Mouse (Mus musculus) ES-E14 (cell line): ENCODE measurements around the gene Sox18. TPM values are rescaled to one million over a fixed set of nuclear protein-coding genes. Genes with fewer than 3 reads are reported as not detected.
A peak's percentile ranks its signal among the peaks of the same experiment; 100 is the strongest.

Experiments
- DNase-seq: peaks from one replicate; pipeline ENCODE4 v3.0.0-alpha.2; 2013; ENCODE audit warnings: low read depth, low spot score
- H3K27ac ChIP-seq: 2 replicates; pipeline ENCODE4 v1.5.1; 2012; ENCODE audit warnings: low read depth, mild to moderate bottlenecking, low read length, moderate library complexity, mixed read lengths; ENCODE audit not compliant: poor library complexity, insufficient read depth, severe bottlenecking
- H3K36me3 ChIP-seq: 2 replicates; pipeline ENCODE4 v1.6.1; 2012; ENCODE audit warnings: mild to moderate bottlenecking, low read length, moderate library complexity, mixed read lengths; ENCODE audit not compliant: control insufficient read depth, poor library complexity, insufficient read depth, severe bottlenecking
- H3K4me1 ChIP-seq, 2 experiments: fragments of 150-350 bp in 1 of 2; sonication (generic) in 1 of 2; 2 replicates each; pipeline ENCODE4 v1.6.1; 2012; ENCODE audit warnings: low read length in 2 of 2, mild to moderate bottlenecking in 1 of 2, mixed read lengths in 1 of 2; ENCODE audit not compliant: control insufficient read depth in 2 of 2, insufficient read depth in 2 of 2, poor library complexity in 1 of 2
- H3K4me3 ChIP-seq, 2 experiments: fragments of 150-350 bp in 1 of 2; sonication (generic) in 1 of 2; 2 replicates each; pipeline ENCODE4 v1.5.1; 2012; ENCODE audit warnings: low read length in 2 of 2, low read depth in 1 of 2, mild to moderate bottlenecking in 1 of 2, mixed read lengths in 1 of 2; ENCODE audit not compliant: insufficient read depth in 1 of 2, poor library complexity in 1 of 2, severe bottlenecking in 1 of 2
- H3K9ac ChIP-seq: 2 replicates; pipeline ENCODE4 v1.6.1; 2012; ENCODE audit warnings: low read depth, mild to moderate bottlenecking, low read length, mixed read lengths; ENCODE audit not compliant: poor library complexity, insufficient read depth, severe bottlenecking
- H3K9me3 ChIP-seq: fragments of 150-350 bp; sonication (generic); 2 replicates; pipeline ENCODE4 v1.6.1; 2012; ENCODE audit warnings: low read depth, mild to moderate bottlenecking, low read length; ENCODE audit not compliant: control insufficient read depth, insufficient read depth
- CHD2 ChIP-seq: IDR thresholded peaks from 2 replicates; pipeline ENCODE4 v1.6.1; 2014; ENCODE audit warnings: mild to moderate bottlenecking, low read depth, low read length, inconsistent platforms
- HCFC1 ChIP-seq: IDR thresholded peaks from 2 replicates; pipeline ENCODE4 v1.6.1; 2012; ENCODE audit warnings: low read length, inconsistent platforms, borderline replicate concordance; ENCODE audit not compliant: insufficient read depth
- MAFK ChIP-seq: IDR thresholded peaks from 2 replicates; pipeline ENCODE4 v1.6.1; 2014; ENCODE audit warnings: mild to moderate bottlenecking, low read depth, low read length, inconsistent platforms; ENCODE audit not compliant: insufficient read depth
- ZC3H11A ChIP-seq: IDR thresholded peaks from 2 replicates; pipeline ENCODE4 v1.6.1; 2012; ENCODE audit warnings: low read depth, mild to moderate bottlenecking, inconsistent platforms, low read length, borderline replicate concordance
- ZNF384 ChIP-seq: IDR thresholded peaks from 2 replicates; pipeline ENCODE4 v1.6.1; 2012; ENCODE audit warnings: low read depth, low read length, inconsistent platforms
- in situ Hi-C, 2 experiments: fragments of 600-800 bp; cut with MboI; formaldehyde crosslinking; loops; one replicate each; pipeline ENCODE4 v1.15.1; 2025; ENCODE audit warnings: low sequenced_read_pairs in 2 of 2, inconsistent platforms in 1 of 2; ENCODE audit not compliant: unreplicated experiment in 2 of 2
- total RNA-seq: library from RNA; depleted of rRNA; stranded (reverse); fragments of 300-350 nt; gene quantifications from 2 replicates; pipeline ENCODE4 v1.2.3, GENCODE M21; 2012

Gene Sox18
- total RNA-seq, 1 experiment, result 0.36 TPM

DNA sequence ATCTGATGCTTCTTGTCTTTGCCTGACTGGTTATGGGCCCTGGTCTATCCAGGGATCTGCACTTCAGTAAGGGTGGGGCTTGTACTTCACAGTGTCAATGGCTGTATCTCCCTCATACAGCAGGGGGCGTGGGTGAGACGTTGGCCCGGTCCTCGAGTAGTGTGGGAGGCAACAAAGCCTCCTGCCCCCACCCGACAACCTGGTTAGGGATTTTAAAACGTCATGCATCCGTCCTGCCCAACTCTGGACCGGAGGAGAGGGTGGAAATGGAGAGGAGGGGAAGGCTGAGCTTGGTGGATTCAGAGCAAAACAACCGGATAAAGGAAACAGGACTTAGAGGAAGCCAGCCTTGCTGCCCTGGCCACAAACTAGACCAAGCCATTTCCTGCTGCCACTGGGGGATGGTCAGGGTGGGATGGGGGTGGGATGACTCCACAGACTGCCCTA is 11.8 kb downstream of the Sox18 start:
- DNase-seq, result peak; percentile 89
- H3K36me3 ChIP-seq, result peaks cover 9% of the 10 kb centered on the region; the same call in 1 of the 2 replicates
- H3K4me3 ChIP-seq, result peak overlapping the region in 1 of 2 experiments; percentile 41; a peak in 2 of 4 replicates
- in situ Hi-C loops, result no loop called here
- no peak overlapping the region for H3K9ac ChIP-seq
- H3K27ac ChIP-seq, result no peak overlapping the region
- no peaks in the 10 kb centered on the region for H3K9me3 ChIP-seq
- H3K4me1 ChIP-seq, result peaks cover 2 to 17% of the 10 kb centered on the region in 2 experiments; a peak in 3 of 4 replicates
- TF ChIP-seq HCFC1 (no peak), ZC3H11A (no peak), MAFK (no peak), CHD2 (no peak), ZNF384 (no peak)

DNA sequence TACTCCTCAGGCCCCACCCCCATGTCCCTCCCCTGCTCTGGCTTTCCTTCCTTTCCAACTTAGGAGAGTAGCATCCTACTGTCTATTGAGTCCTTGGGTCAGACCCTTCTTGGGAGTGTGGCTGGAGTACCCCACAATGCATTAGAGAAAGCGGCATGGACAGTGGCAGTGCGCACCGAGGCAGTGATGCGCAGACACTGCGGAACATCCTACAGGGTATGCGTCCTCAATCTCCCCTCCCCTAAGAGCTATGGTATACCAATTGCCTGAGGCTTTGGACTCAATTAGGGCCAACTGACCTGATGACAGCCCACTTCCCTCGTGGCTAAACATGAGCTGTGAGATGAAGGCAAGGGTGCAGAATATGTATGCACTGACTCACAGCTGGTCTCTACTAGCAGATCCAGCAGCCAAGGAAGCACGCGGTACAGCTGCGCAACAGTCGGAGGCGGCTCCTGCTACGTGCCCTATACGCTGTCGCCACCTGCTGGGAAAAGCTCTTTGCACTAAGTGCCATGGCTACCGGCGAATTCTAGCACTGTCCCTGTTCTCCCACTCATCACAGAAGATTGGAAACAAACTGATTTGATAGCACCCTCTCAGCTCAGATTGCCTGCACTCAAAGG is 12.4 kb downstream of the Sox18 start:
- no peaks in the 10 kb centered on the region for H3K9me3 ChIP-seq
- no peak overlapping the region for H3K27ac ChIP-seq
- in situ Hi-C loops, result no loop called here
- peak; percentile 65 for DNase-seq
- H3K36me3 ChIP-seq, result peaks cover 10% of the 10 kb centered on the region; the same call in 1 of the 2 replicates
- peak overlapping the region in 1 of 2 experiments; percentile 41; a peak in 1 of 4 replicates for H3K4me3 ChIP-seq
- no peak overlapping the region for H3K9ac ChIP-seq
- peaks cover 2 to 17% of the 10 kb centered on the region in 2 experiments; a peak in 3 of 4 replicates for H3K4me1 ChIP-seq
- TF ChIP-seq ZNF384, result no peak
- TF ChIP-seq CHD2, result no peak
- no peak for TF ChIP-seq HCFC1
- no peak for TF ChIP-seq ZC3H11A
- no peak for TF ChIP-seq MAFK

DNA sequence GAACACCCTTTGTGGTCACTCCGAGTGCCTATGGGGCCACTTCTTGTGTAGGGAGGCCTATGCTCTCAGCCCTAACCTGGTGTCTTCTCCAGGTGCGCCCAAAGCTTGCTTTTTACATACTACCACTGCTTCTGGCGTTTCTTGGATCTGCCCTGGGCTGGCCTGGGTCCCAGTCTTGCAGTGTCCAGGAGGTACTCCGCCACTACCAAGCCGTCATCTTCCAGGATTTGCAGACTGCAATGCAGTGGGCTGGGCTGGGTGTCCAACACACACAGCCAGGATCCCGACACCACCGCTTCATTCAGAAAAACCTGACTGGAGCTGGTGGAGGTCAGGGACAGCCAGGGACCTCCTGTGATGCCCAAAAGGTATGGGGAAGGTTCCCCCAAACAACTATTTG is 12.9 kb downstream of the Sox18 start:
- Histone ChIP-seq H3K4me3 (no peak overlapping the region), H3K36me3 (peaks cover 15% of the 10 kb centered on the region; the same call in 1 of the 2 replicates), H3K4me1 (peaks cover 2 to 14% of the 10 kb centered on the region in 2 experiments; a peak in 2 of 4 replicates), H3K27ac (no peak overlapping the region), H3K9ac (no peak overlapping the region), H3K9me3 (no peaks in the 10 kb centered on the region)
- TF ChIP-seq ZC3H11A (no peak), HCFC1 (no peak), CHD2 (no peak), MAFK (no peak), ZNF384 (no peak)
- no peak for DNase-seq
- in situ Hi-C loops, result no loop called here

DNA sequence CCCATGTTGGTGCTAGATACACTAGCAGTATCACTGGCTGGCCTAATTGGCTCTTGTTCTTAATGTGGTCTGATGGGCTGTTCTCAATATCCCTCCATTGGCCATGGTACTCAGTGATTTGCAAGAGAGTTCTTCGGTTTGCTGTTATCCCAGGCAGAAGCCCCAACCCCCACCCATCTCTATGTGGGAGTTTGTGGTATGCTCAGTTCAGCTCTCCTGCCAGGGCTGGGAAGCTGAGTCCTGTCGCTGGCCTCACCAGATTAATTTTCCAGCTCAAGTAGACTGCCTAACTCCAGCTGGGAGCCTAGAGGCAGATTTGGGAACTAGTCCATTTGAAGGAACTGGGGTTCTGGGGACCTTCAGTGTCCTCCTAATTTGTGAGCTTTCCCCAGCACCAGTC is 14.0 kb downstream of the Sox18 start:
- TF ChIP-seq ZC3H11A, result no peak
- TF ChIP-seq MAFK, result no peak
- TF ChIP-seq ZNF384, result no peak
- no peak for TF ChIP-seq HCFC1
- TF ChIP-seq CHD2, result no peak
- Histone ChIP-seq H3K4me1 (peaks cover 2 to 9% of the 10 kb centered on the region in 2 experiments; a peak in 2 of 4 replicates), H3K4me3 (no peak overlapping the region), H3K9me3 (no peaks in the 10 kb centered on the region), H3K27ac (no peak overlapping the region), H3K9ac (no peak overlapping the region), H3K36me3 (peaks cover 17% of the 10 kb centered on the region)
- no peak for DNase-seq
- in situ Hi-C loops, result no loop called here
